Mouse (Mus musculus) layer of hippocampus, adult 9-11 months (tissue): ENCODE measurements around the gene Gm9970.
"Not testable (repeated sequence)": the region's sequence is repeated elsewhere in the genome, so short reads cannot be mapped to it uniquely, and the experiment has no call there.

Experiments
- DNase-seq: peaks from one replicate; pipeline ENCODE4 v3.0.0; 2022

Gene Gm9970

GRCm38 (mm10) chr5:31221304-31221945 lies 19.6 kb downstream of the Gm9970 start:
- peak; percentile 57 for DNase-seq

GRCm38 (mm10) chr5:31220448-31221303 lies 20.4 kb downstream of the Gm9970 start, which contains the start of gene Ppm1g:
Ppm1g (minus strand) TSS chr5:31220687.
- peak; percentile 96 for DNase-seq

GRCm38 (mm10) chr5:31219911-31220447 lies 21.1 kb downstream of the Gm9970 start:
- DNase-seq = no peak

DNA sequence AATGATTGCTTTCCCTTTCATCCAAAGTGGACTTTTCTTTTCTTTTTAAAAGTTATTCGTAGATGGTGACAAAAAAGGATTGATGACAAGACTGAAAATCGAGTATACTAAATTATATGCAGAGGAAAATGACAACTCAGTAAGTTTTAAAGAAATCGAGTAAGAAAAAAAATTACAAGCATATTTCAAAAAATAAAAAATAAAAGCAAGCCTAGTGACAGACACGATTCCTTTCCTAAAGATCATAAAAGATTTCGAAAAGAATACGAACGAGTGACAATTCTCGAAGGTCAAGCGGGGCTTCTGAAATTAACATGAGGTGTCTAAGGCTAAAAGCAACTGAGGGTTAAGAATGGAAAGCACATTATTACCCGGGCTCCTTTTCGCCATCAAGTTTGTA lies 21.6 kb downstream of the Gm9970 start:
- DNase-seq = no peak

GRCm38 (mm10) chr5:31219070-31219469 lies 22.0 kb downstream of the Gm9970 start:
- no peak for DNase-seq

- no peak for DNase-seq
Observed at GRCm38 (mm10) chr5:31218294-31218693, 22.7 kb downstream of the Gm9970 start.

- not testable (repeated sequence) for DNase-seq
Observed at GRCm38 (mm10) chr5:31216554-31216953, 24.5 kb downstream of the Gm9970 start.

- no peak for DNase-seq
Observed at GRCm38 (mm10) chr5:31204421-31204820, 36.6 kb downstream of the Gm9970 start.

DNA sequence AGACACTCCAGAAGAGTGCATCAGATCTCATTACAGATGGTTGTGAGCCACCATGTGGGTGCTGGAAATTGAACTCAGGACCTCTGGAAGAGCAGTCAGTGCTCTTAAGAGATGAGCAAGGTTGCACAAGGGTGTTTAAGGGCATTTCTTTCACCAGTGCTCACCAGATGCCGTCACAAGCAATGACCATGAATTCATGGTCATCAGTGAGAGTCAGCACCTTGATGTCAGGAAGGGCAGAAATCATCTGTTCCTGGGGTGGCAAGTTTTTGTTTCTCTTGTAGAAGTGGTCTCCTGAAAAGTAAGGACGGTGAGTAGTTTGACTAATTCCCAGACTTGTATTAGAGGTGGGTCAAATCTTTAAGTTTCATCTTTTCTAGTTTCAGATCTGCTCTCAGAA lies 37.2 kb downstream of the Gm9970 start:
- DNase-seq = no peak

GRCm38 (mm10) chr5:31202933-31203332 lies 38.1 kb downstream of the Gm9970 start:
- no peak for DNase-seq

GRCm38 (mm10) chr5:31201742-31202590 lies 39.1 kb downstream of the Gm9970 start, which contains the start of gene Zfp513:
Zfp513 (minus strand) TSS chr5:31202303.
- peak; percentile 99 for DNase-seq

- no peak for DNase-seq
Observed at GRCm38 (mm10) chr5:31201042-31201741, 39.8 kb downstream of the Gm9970 start.

- no peak for DNase-seq
Observed at GRCm38 (mm10) chr5:31200327-31200768, 40.7 kb downstream of the Gm9970 start.

- DNase-seq = peak; percentile 48
Observed at GRCm38 (mm10) chr5:31199893-31200292, 41.1 kb downstream of the Gm9970 start.

DNA sequence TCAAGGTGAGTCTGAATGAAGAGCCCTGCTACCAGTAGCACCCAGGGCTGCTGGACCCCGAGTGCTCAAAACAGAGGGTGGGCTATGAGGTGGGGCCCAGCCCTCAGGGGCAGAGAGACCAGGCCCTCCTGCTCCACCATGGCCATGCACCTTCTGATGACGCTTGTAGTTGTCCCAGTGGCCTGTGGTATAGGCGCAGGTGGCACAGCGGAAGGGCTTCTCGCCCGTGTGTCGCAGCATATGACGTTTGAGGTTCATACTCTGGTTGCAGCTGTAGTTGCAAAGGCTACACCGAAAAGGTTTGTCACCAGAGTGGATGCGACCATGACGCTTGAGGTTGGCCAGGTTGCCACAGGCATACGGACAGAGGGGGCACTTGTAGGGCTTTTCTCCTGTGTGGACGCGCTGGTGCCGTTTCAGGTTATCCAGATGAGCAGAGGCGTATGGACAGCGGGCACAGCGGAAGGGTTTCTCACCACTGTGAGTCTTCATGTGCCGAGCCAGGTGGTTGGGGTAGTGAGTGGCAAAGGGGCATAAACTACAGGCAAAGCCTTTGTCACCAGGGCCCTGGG lies 41.6 kb downstream of the Gm9970 start:
- no peak for DNase-seq

- no peak for DNase-seq
Observed at GRCm38 (mm10) chr5:31198616-31199320, 42.3 kb downstream of the Gm9970 start.

DNA sequence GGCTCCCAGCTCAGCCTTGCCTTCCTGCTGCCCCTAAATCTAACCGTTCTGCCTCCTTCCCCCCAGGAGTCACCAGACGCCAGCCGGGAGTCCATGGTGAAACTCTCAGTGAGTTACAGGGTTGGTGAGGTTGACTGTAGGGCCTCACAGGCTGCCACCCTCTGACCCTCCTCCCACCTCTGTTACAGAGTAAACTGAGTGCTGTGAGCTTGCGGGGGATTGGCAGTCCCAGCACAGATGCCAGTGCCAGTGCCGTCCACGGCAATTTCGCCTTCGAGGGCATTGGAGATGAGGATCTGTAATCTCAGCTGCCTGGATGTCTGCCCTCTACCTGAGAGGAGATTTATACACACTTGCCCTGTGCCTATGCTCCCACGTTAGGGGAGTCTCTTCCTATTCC lies 42.9 kb downstream of the Gm9970 start:
- no peak for DNase-seq

- no peak for DNase-seq
Observed at GRCm38 (mm10) chr5:31197072-31197471, 44.0 kb downstream of the Gm9970 start.

GRCm38 (mm10) chr5:31196207-31196606 lies 44.8 kb downstream of the Gm9970 start:
- no peak for DNase-seq

GRCm38 (mm10) chr5:31195671-31196070 lies 45.4 kb downstream of the Gm9970 start:
- peak; percentile 55 for DNase-seq
